Mouse (Mus musculus) cerebellum, adult 9-10 months (tissue): ENCODE measurements around the gene Pym1.

Experiments
- DNase-seq: peaks from one replicate; pipeline ENCODE4 v3.0.0; 2022

The Pym1 gene

GRCm38 (mm10) chr10:128745946-128746613 lies 1.6 kb upstream of the Pym1 start:
- DNase-seq: no peak

DNA sequence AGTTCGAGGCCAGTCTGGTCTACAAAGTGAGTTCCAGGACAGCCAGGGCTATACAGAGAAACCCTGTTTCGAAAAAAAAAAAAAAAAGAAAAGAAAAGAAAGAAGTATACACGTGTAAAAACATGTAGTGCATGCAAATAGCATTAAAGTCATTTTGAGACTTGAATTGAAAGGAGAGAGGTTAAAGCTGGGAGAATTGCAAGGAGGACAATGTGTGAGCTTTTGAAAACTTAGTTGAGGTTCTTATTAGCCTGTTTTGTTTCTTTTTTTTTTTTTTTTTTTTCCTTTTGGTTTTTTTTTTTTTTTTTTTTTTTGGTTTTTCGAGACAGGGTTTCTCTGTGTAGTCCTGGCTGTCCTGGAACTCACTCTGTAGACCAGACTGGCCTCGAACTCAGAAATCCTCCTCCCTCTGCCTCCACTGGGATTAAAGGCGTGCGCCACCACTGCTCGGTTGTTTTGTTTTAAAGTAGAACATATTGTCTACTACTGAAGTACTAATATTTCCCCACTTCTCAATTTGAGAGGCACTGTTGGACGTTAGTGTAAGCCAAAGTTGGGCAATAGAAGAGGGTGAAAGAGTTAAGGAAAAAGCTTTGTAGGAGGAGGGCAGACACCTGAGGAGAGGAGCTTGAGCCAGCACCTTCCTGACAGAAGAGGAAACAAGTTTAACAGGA lies 580 bp upstream of the Pym1 start:
- DNase-seq: no peak

DNA sequence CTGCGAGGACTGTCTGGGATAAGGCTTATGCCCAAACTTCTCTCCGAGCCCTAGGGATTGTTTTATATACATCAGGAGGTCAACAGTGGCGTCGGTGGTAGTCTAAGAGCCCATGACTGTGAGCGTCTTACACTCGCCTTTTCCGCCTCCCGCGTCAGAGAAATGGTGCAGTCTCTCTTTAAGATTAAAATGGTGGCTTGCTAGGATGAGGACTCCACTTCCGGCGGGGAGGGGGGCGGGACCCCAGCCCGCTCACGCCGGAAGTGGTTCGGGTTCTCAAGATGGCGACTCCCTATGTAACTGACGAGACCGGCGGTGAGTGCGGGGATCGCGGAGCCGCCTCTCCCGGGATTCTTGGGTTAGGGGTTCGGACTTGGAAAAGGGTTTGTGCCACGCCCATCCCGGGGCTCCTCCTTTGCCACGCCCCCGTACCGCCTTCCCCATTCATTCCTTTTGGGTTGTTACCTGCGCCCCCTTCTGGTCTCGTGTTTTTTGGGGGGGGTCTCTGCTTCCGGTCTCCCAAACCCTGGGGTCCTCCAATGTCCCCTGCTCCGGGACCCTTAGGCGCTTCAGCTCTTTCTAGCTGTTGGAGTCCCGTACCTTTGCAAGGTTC lies 669 bp downstream of the Pym1 start:
- peak; percentile 87 for DNase-seq

- no peak for DNase-seq
Observed at GRCm38 (mm10) chr10:128772895-128773294, 25.2 kb downstream of the Pym1 start.

DNA sequence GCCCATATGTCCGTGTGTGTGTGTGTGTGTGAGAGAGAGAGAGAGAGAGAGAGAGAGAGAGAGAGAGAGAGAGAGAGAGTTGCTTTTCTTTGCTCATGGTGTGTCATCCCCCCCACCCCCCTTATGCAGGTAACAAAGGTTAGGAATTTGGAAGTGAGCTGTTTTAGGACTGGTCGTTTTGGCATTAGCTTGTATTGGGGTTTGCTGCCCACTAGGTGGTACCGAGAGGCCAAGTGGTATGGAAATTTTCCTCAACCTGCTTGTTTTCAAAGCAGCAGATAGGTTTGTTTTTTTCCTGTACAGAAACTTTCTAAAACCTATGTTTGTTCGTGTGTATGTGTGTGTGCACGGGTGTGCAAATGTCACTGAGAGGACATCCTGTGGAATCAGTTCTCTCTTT lies 26.0 kb downstream of the Pym1 start:
- DNase-seq: no peak

GRCm38 (mm10) chr10:128778441-128778840 lies 30.8 kb downstream of the Pym1 start:
- no peak for DNase-seq

GRCm38 (mm10) chr10:128779011-128779795 lies 31.5 kb downstream of the Pym1 start:
- no peak for DNase-seq

GRCm38 (mm10) chr10:128780200-128780599 lies 32.5 kb downstream of the Pym1 start:
- no peak for DNase-seq

- no peak for DNase-seq
Observed at GRCm38 (mm10) chr10:128790398-128791124, 42.9 kb downstream of the Pym1 start, which contains the start of gene Mmp19. Gene Mmp19 (plus strand): TSS chr10:128790910.

DNA sequence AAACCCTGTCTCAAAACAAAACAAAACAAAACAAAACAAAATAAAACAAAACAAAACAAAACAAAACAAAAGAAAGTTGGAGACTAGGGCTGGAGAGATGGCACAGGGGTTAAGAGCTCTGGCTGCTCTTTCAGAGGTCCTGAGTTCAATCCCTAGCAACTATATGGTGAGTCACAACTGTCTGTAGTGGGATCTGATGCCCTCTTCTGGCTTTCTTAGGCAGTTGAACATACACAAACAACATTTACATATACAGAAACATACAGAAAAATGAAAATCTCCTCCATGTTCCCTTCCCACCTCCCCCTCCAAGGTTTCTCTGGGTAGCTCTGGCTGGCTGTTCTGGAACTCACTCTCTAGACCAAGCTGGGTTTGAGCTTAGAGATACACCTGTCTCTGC lies 44.4 kb downstream of the Pym1 start:
- DNase-seq: no peak

GRCm38 (mm10) chr10:128793258-128793657 lies 45.6 kb downstream of the Pym1 start:
- DNase-seq: no peak

- no peak for DNase-seq
Observed at GRCm38 (mm10) chr10:128794391-128794790, 46.7 kb downstream of the Pym1 start.

GRCm38 (mm10) chr10:128795581-128795980 lies 47.9 kb downstream of the Pym1 start:
- no peak for DNase-seq

DNA sequence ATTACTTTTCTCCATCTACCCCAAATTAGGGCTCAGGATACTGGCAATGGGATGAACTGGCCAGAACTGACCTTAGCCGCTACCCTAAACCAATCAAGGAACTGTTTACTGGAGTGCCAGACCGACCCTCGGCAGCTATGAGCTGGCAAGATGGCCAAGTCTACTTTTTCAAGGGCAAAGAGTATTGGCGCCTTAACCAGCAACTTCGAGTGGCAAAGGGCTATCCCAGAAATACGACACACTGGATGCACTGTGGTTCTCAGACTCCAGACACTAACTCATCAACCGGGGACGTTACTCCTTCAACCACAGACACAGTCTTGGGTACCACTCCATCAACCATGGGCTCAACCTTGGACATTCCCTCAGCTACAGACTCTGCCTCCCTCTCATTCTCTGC lies 51.0 kb downstream of the Pym1 start:
- no peak for DNase-seq

DNA sequence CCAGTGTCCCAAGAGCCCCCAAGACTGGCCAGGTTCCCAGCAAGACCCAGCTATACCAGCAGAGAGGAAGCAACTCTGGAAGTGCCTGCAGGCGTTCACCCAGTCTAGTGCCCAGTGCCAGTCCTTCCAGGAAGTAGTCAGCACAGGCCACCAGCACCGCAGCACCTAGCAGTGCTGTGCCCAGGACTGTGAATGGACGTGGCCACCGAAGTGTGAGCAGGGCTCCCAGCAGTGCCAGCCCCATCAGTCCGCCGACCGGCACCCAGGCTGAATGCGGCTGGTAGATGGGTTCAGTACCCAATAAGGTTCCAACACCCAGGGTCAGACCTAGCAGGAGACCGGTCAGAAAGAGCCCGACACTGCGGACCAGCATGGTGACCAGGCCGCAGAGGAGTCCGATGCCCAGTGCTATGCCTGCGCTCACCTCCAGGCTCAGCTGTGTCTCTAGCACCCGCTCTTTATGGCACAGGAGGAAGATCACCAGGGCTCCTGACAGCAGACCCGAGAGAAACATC lies 54.3 kb downstream of the Pym1 start:
- no peak for DNase-seq

- no peak for DNase-seq
Observed at GRCm38 (mm10) chr10:128802956-128803355, 55.3 kb downstream of the Pym1 start.

GRCm38 (mm10) chr10:128803361-128803760 lies 55.7 kb downstream of the Pym1 start:
- no peak for DNase-seq

GRCm38 (mm10) chr10:128803771-128804270 lies 56.1 kb downstream of the Pym1 start, which contains the start of gene Dnajc14:
Gene Dnajc14 (plus strand): TSS chr10:128804062.
- peak; percentile 79 for DNase-seq

DNA sequence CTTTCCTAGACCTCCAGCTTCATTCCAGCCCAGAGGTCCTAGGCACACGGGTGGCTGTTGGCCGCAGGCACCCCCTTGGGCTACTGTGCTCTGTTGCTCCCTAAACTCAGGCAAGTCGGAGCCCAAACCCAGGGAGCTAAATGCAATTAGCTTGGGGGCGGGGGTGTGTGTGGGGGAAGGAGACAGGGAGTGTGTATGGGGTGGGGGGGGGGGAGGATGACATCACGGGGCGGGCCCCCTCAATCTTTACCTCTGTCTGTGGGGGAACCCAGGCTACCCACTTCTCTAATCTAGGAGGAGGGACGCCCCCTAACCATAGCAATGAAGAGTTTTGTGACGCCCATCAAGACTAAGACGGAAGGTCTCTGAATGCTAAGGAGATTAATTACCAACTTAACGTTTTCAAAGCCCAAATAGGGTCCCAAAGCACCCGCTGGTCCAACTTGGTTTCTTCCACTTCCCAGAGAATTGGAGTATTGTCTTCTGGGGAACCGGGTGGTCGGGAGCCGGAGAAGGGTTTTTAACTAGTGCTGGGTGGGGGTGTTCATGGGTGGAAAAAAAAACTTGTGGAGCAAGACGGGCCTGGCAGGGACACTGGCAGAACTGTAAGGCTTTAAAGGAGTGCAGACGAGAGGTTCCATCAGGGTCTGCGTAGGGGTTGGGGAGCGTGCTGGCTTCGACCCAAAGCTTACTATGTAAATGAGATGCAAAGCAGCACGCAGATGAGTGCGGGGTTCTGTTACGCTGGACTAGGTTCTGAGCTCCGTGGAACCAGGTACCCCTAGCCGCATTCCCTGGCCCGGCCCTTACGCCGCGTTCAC lies 56.8 kb downstream of the Pym1 start, which contains the start of gene Tmem198b:
TSS of gene Tmem198b (minus strand) at position 100 of the 821 bp plus-strand sequence.
- DNase-seq: peak; percentile 83

DNA sequence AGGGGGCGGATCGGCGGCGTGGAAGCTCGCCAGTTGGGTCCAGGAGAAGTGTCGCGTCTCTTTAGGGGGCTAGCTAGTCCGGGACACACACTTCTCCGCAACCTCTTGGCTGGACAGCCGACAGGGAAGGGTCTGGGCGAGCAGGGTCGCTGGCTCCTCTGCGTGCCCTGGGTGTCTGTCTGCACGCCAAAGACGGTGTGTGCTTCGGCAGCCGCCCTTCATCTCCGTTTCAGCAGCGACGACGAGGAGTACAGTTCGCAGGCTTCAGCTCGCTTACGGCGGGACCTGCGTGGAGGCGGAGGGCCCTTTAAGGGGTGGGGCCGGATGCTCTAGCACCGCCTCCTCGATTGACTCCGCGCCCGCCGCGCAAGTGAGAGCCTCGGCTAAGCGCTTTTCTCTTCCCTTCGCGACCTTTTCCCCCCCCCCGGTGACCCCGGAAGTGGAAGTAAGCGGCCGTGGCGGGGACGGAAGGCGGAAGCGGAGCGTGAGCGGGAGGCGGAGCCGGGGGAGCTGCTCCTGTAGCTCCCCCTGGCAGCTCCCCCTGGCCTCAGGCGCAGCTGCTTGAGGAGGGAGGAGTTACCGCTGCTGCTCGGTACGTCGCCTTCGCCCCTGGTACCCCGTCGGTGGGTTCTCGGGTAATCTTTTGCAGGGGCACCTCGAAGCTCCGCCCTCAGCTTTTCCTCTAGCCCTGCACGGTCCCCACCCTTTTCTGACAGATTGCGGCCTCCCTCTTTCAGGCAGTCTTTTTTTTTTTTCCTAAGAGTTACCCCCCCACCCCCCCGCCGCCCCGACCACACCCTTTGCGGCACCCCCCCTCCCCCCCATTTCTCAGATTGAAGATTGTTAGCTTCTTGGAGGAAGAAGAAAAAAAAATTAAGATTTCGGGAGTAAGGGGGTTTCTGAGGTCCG lies 57.7 kb downstream of the Pym1 start:
- peak; percentile 94 for DNase-seq
